Mouse (Mus musculus) heart, postnatal 0 days (tissue): ENCODE data around the gene Fam13c. TPM values are rescaled to one million over a fixed set of nuclear protein-coding genes. Genes with fewer than 3 reads are reported as not detected.

Experiments
- ATAC-seq: fragments of 200-750 bp; cut with Nextera tagmentation; 2 replicates; pipeline ENCODE4 v1.8.0; 2017; ENCODE audit warnings: low read depth, moderate number of reproducible peaks, moderate library complexity; ENCODE audit not compliant: insufficient read depth
- DNase-seq: peaks from one replicate; pipeline ENCODE4 v3.0.0-alpha.2; 2016; ENCODE audit warnings: low spot score
- H3K27ac ChIP-seq: fragments of 300-500 bp; sonication (generic); 2 replicates; pipeline ENCODE4 v1.5.1; 2014; ENCODE audit warnings: low read depth, mild to moderate bottlenecking
- H3K27me3 ChIP-seq: fragments of 300-500 bp; sonication (generic); 2 replicates; pipeline ENCODE4 v1.6.1; 2014; ENCODE audit warnings: low read length, mixed read lengths; ENCODE audit not compliant: control insufficient read depth, insufficient read depth
- H3K36me3 ChIP-seq: fragments of 300-500 bp; sonication (generic); replicated peaks from 2 replicates; pipeline ENCODE4 v1.6.1; 2014; ENCODE audit warnings: low read length, mixed read lengths; ENCODE audit not compliant: control insufficient read depth, insufficient read depth
- H3K4me1 ChIP-seq: fragments of 300-500 bp; sonication (generic); 2 replicates; pipeline ENCODE4 v1.6.1; 2014; ENCODE audit warnings: antibody characterized with exemption; ENCODE audit not compliant: control insufficient read depth, insufficient read depth
- H3K4me2 ChIP-seq: fragments of 300-500 bp; sonication (generic); 2 replicates; pipeline ENCODE4 v1.6.1; 2014; ENCODE audit warnings: low read depth, mild to moderate bottlenecking, low read length, moderate library complexity
- H3K4me3 ChIP-seq: fragments of 300-500 bp; sonication (generic); 2 replicates; pipeline ENCODE4 v1.5.1; 2014; ENCODE audit warnings: low read depth, low read length
- H3K9ac ChIP-seq: fragments of 300-500 bp; sonication (generic); replicated peaks from 2 replicates; pipeline ENCODE4 v1.6.1; 2014; ENCODE audit warnings: low read depth, low read length, mixed read lengths
- H3K9me3 ChIP-seq: fragments of 300-500 bp; sonication (generic); replicated peaks from 2 replicates; pipeline ENCODE4 v1.6.1; 2016; ENCODE audit warnings: low read length; ENCODE audit not compliant: control insufficient read depth
- CTCF ChIP-seq: IDR thresholded peaks from 2 replicates; pipeline ENCODE4 v1.5.1; 2016; ENCODE audit warnings: antibody characterized with exemption, control low read depth, low read depth
- EP300 ChIP-seq: IDR thresholded peaks from 2 replicates; pipeline ENCODE4 v1.6.1; 2016; ENCODE audit warnings: antibody characterized with exemption, low read depth
- WGBS: fragments of 180-500 bp; shearing (Covaris S2); extraction: QIAGEN DNeasy Blood & Tissue Kit; methylation state at CpG from one replicate; pipeline ENCODE4 v1.1.7; 2014; 5-methylcytosine and 5-hydroxymethylcytosine counted together
- polyA plus RNA-seq: library from polyadenylated mRNA; unstranded; fragments of >200 nt; fragmentation: Nextera tagmentation; extraction: Ambion mirVana; gene quantifications from 2 replicates; pipeline ENCODE4 v1.2.1, GENCODE M21; 2015
- total RNA-seq: library from RNA; depleted of rRNA; stranded (reverse); fragments of >200 nt; gene quantifications from 2 replicates; pipeline ENCODE4 v1.2.3, GENCODE M21; 2014; ENCODE audit warnings: low replicate concordance

Fam13c gene
- total and polyA plus RNA-seq, 2 experiments from 2014 or later, result 0.19 to 7.8 TPM

GRCm38 (mm10) chr10:70581556-70582211, 141.4 kb downstream of the Fam13c start:
- TF ChIP-seq EP300, result no peak
- no peak for TF ChIP-seq CTCF
- Histone ChIP-seq H3K9me3 (no peaks in the 10 kb centered on the region), H3K4me1 (no peaks in the 10 kb centered on the region), H3K9ac (no peak overlapping the region), H3K4me3 (no peak overlapping the region), H3K4me2 (no peak overlapping the region), H3K36me3 (no peaks in the 10 kb centered on the region), H3K27me3 (no peaks in the 10 kb centered on the region), H3K27ac (no peak overlapping the region)
- DNase-seq (no peak), ATAC-seq (no peak)
- WGBS, result 26% methylated on average over 7 of the region's 7 CpGs

GRCm38 (mm10) chr10:70584171-70584570, 143.9 kb downstream of the Fam13c start:
- Histone ChIP-seq H3K9me3 (no peaks in the 10 kb centered on the region), H3K27ac (no peak overlapping the region), H3K9ac (no peak overlapping the region), H3K27me3 (no peaks in the 10 kb centered on the region), H3K4me3 (no peak overlapping the region), H3K36me3 (no peaks in the 10 kb centered on the region), H3K4me1 (no peaks in the 10 kb centered on the region), H3K4me2 (no peak overlapping the region)
- DNase-seq (no peak), ATAC-seq (no peak)
- 88% methylated on average over 1 of the region's 1 CpGs for WGBS
- TF ChIP-seq CTCF (no peak), EP300 (no peak)

GRCm38 (mm10) chr10:70586876-70587405, 146.7 kb downstream of the Fam13c start:
- no peak for TF ChIP-seq EP300
- TF ChIP-seq CTCF, result no peak
- H3K4me2 ChIP-seq, result no peak overlapping the region
- no peaks in the 10 kb centered on the region for H3K9me3 ChIP-seq
- H3K36me3 ChIP-seq, result no peaks in the 10 kb centered on the region
- ATAC-seq (no peak), DNase-seq (no peak)
- H3K4me3 ChIP-seq, result no peak overlapping the region
- no peak overlapping the region for H3K27ac ChIP-seq
- H3K27me3 ChIP-seq, result no peaks in the 10 kb centered on the region
- WGBS, result 78% methylated on average over 3 of the region's 3 CpGs
- no peak overlapping the region for H3K9ac ChIP-seq
- H3K4me1 ChIP-seq, result no peaks in the 10 kb centered on the region

GRCm38 (mm10) chr10:70594007-70594406, 153.7 kb downstream of the Fam13c start:
- H3K4me2 ChIP-seq, result no peak overlapping the region
- no peaks in the 10 kb centered on the region for H3K36me3 ChIP-seq
- H3K27ac ChIP-seq, result no peak overlapping the region
- H3K4me3 ChIP-seq, result no peak overlapping the region
- ATAC-seq, result no peak
- no peak for DNase-seq
- H3K9me3 ChIP-seq, result no peaks in the 10 kb centered on the region
- no peak for TF ChIP-seq EP300
- peak; percentile 49 for TF ChIP-seq CTCF
- H3K27me3 ChIP-seq, result peaks cover 18% of the 10 kb centered on the region
- H3K9ac ChIP-seq, result no peak overlapping the region
- H3K4me1 ChIP-seq, result peaks cover 4% of the 10 kb centered on the region; the same call in 1 of the 2 replicates
- 44% methylated on average over 1 of the region's 1 CpGs for WGBS

DNA sequence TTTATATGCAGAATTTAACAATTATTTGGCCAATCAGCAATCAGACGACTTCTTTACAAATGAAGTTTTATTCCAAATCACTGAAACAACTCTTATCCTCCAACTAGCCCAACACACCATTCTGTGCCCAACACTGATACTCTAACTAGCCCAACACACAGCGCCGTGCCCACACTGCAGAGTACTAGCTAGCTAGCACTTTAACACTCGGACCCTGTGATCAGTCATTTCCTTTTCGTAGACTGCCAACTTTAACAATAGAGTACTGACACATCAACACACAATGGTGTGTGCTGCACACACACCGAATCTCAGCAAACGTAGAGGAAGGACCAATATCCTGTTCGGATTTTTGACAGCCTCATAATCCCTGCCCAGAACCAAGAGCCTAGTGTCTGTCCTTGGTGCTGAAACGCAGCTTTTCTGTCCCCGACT, 157.8 kb downstream of the Fam13c start:
- 0 out of 2 replicates have a peak, but pooled peaks have one; percentile 47 for ATAC-seq
- no peak overlapping the region for H3K27ac ChIP-seq
- DNase-seq, result peak; percentile 49

More for the DNA sequence above, 157.8 kb downstream of the Fam13c start:
- no peaks in the 10 kb centered on the region for H3K36me3 ChIP-seq
- peak overlapping the region; percentile 99; the same call in 1 of the 2 replicates for H3K4me2 ChIP-seq
- peaks cover 12% of the 10 kb centered on the region for H3K4me1 ChIP-seq
- H3K4me3 ChIP-seq, result no peak overlapping the region
- 21% methylated on average over 10 of the region's 10 CpGs for WGBS
- no peak overlapping the region for H3K9ac ChIP-seq
- no peak for TF ChIP-seq CTCF
- no peak for TF ChIP-seq EP300
- peaks cover 45% of the 10 kb centered on the region for H3K27me3 ChIP-seq
- no peaks in the 10 kb centered on the region for H3K9me3 ChIP-seq
